Mouse (Mus musculus) gastrocnemius, postnatal 10 days (tissue): ENCODE data around the gene Srp68. TPM values are rescaled to one million over a fixed set of nuclear protein-coding genes. Genes with fewer than 3 reads are reported as not detected.

Experiments used
- DNase-seq: peaks from one replicate; pipeline ENCODE4 v3.0.0; 2021; ENCODE audit warnings: mixed read lengths
- total RNA-seq, 2 experiments: library from RNA; stranded (reverse); gene quantifications; 2 replicates each; pipeline ENCODE4 v1.2.3; 2021

Srp68 gene
- total RNA-seq, 2 experiments from 2014 or later: 74.6 to 77.9 TPM

GRCm38 (mm10) chr11:116245616-116246015, 28.4 kb downstream of the Srp68 start:
- no peak for DNase-seq

DNA sequence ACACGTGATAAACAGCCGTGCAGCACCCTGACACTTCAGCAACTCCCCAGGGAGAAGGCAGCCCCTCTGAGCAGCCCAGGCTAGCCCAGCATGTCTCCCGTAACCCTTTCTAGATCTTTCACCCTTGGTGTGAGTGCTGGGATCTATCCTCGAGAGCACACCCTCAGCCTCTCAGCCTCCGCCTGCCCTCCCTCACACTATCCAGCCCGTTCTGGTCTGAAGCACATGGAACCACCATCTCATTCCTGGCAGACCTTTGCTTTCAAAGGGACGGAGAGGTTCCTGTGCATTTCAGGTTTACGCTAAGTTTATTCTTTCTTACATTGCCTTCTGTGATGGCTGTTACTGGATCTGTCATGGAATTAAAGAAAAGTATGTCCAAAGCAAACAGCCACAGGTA, 29.4 kb downstream of the Srp68 start:
- DNase-seq: no peak

- no peak for DNase-seq
These were observed 32.2 kb downstream of the Srp68 start for GRCm38 (mm10) chr11:116241744-116242235.

DNA sequence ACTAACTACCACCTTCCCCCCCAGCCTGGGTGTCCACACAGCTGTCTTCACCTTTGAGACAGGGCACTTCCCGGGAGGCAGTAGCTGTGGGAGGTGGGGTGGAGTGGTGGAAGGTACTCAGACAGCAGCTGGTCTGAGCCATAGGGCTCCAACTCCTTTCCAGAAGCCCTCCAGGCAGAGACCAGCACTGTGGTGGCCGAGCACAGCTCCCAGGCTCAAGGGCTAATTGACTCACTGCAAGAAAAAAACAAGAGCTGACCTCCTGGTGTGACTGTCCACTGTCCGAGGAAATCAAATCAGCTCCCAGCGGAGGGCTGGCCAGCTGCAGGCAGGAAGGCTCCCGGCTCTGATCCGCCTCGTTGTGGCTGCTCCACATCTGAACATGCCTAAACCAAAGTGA, 34.2 kb downstream of the Srp68 start:
- no peak for DNase-seq

DNA sequence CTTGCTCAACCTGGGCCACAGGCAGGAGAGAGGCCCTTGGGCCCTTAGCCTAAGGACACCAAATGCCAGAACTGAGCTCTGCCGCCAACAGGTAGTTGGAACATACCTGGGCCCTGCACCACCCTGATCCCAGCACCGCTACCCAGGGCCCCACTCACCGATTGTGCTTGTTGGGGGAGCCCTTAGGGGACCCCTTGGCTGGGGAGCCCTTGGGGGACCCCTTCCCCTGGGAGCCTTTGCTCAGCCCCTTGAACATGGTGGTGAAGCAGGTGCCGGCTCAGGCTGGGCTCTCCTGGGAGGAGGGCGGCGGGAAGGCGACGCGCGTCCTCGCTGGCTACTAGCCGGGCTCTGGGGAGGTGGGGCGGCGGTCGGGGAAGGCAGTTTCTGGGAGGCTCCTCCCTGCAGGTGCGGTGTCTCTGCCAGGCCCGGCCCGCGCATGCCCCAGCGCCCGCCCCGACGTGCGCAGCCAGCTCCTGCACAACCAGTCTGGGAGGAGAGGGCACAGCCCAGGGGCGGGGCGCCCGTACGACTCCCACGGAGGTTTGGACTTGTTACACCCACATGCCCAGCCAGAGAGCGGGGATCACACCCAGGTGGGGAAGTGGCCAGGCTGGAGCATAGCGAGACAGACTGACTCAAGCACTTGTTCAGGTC, 36.1 kb downstream of the Srp68 start, which contains the start of gene Evpl:
TSS of gene Evpl (minus strand) at position 336 of the 654 bp plus-strand sequence.
- peak; percentile 23 for DNase-seq

GRCm38 (mm10) chr11:116234901-116235300, 39.1 kb downstream of the Srp68 start:
- no peak for DNase-seq

DNA sequence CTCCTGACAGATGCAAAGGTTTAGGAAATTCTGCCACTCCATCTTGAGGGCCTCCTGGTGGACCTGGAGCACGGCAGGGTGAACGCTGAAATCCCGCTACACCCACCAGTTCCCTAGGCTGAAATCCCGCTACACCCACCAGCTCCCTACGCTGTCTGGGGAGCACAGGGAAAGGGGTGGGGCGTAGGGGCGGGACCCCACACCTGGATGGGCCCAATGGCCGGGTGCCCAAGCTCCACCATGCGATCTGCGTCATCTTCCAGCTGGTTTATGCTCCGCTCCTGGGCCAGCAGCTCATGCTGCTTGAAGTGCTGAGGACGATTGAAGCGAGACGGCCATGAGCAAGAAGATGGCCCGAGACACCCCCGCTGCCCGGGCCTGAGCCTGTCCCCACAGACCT, 41.6 kb downstream of the Srp68 start:
- DNase-seq: no peak

GRCm38 (mm10) chr11:116228699-116229098, 45.3 kb downstream of the Srp68 start:
- no peak for DNase-seq

DNA sequence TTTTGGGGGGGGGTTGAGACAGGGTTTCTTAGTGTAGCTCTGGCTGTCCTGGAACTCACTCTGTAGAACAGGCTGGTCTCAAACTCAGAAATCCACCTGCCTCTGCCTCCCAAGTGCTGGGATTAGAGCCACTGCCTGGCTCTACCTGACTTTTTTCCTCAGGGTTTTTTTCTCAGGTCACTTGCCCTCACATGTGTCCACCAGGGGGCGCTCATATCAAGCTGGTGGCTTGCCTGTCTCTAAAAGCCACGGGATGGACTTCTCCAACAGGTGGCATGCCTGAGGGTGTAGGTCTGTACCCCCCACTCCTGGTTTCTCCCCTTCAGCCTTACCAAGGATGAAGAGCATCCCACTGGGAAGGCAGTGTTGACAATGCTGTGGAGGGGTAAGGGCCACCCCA, 47.6 kb downstream of the Srp68 start:
- DNase-seq: peak; percentile 93

- DNase-seq: no peak
These were observed 51.3 kb downstream of the Srp68 start for GRCm38 (mm10) chr11:116222740-116223059.

GRCm38 (mm10) chr11:116221931-116222739, 51.9 kb downstream of the Srp68 start:
- no peak for DNase-seq

GRCm38 (mm10) chr11:116219885-116220284, 54.1 kb downstream of the Srp68 start:
- DNase-seq: peak; percentile 67

DNA sequence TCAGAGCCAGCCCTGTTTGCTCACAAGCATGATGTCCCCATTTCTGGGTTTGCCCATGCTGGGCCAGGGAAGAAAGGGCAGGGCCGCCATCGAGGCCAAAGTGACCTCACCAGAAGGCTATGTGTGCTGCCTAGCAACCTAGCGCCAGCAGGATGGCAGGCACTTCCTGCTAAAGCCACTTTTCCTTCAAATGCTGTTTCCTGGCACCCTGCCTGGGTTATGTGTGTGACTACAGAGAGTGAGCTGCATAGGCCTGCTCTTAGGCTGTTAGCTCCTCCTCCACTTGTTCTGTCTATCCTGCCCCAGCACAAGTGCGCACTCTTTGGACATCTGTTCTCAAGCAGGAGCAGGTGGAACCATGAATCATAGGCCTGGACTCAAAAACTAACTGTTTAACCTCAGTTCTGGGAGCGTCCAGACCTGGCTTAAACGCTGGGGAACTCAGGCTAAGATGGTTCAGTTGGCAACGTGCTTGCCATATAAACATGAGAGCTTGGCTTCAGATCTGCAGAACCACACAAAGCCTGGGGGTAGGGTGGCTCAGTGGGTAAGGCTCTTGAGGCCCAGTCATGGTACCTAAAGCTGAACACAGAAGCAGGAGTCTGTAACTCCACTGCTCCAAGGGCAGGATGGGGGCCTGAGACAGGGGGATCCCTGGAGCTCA, 55.1 kb downstream of the Srp68 start:
- DNase-seq: peak; percentile 84

DNA sequence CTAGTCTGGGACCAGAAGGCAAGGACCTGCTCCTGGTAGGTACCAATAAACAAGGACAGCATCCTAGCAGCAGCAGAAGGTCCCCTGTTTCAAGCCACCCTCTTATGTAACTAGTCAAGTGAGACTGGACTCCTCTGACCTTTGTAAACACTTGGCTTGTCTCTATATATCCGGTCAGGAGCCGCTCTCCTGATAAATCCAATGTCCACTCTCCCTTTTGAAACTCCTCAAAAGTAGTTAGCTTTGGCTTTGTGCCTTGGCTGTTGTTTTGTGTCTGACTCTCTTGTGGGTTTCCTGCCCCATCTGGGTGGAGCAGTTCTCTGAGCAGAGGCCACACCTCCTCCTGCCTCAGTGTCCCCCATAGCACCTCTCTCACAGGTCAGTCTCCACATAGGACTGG, 55.8 kb downstream of the Srp68 start:
- no peak for DNase-seq

- no peak for DNase-seq
These were observed 57.5 kb downstream of the Srp68 start for GRCm38 (mm10) chr11:116216549-116216948.

DNA sequence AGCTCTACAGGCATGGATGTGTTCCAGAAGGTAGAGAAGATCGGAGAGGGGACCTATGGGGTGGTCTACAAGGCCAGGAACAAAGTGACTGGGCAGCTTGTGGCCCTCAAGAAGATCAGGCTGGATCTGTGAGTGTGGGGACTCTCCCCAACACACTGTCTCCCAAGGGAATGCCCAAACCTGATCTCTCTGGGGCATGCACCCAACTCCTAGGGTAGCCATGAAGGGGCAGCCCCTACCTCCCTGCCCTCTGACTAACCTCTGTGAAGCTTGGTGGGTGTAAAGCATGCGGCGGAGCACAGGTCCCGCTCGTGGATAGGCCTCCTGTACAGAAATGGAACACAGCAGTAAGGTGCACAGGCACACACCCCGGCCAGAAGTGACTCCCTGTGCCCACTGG, 58.0 kb downstream of the Srp68 start:
- DNase-seq: no peak

DNA sequence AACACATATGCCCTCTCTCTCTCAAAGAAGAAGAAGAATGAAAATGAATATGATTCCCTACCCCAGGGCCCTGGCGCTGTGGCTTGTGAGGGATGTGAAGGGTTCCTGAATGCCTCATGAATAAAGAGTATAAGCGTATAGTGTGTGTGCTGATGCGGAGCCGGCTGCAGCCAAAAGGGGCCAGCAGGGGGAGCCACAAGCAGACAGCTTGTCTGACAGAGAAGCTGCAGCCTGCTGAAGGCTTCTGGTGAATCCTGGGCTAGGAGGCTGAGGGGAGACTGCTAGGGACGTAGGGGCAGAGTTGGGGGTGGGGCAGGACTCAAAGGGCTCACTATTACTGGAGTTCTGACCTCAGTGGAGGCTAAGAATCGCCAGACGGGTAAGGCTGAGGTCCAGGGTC, 58.8 kb downstream of the Srp68 start:
- no peak for DNase-seq

- DNase-seq: no peak
These were observed 60.0 kb downstream of the Srp68 start for GRCm38 (mm10) chr11:116213877-116214510.

DNA sequence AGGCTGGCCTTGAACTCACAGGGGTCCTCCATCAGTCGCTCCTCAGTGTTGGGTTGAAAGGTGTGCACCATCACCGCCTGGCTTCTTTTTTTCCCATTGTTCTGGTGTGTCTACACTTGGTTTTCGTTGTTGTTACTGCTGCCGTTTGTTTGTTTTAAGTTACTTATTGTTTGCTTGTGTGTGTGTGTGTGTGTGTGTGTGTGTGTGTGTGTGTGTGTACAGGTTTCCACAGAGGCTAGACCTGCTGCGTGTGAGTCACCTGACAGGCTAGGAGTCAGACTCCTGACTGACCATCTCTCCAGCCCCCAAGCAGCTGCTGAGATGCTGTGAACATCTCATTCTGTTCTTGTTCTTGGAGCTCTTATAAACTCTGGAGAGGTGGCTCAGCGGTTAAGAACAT, 61.2 kb downstream of the Srp68 start:
- no peak for DNase-seq

GRCm38 (mm10) chr11:116210696-116211095, 63.3 kb downstream of the Srp68 start:
- no peak for DNase-seq

DNA sequence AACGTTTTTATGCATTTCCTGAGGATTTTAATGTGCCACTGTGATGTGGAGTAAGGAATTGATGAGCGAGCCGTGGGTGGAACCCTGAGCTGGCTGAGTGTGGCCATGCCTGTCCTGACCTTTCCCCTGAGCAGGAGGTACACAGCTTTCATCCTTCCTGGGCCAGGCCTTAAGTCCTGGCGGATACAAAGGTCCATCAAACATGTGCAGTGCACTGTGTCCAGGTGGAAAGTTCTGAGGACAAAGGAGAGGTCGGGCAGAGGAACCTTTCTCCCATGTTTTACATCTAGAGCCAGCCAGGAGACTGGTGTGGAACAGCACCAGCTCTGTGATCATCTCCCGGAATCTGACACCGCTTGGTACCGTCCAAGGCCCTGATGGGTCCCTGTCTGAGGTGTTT, 64.8 kb downstream of the Srp68 start:
- DNase-seq: no peak

DNA sequence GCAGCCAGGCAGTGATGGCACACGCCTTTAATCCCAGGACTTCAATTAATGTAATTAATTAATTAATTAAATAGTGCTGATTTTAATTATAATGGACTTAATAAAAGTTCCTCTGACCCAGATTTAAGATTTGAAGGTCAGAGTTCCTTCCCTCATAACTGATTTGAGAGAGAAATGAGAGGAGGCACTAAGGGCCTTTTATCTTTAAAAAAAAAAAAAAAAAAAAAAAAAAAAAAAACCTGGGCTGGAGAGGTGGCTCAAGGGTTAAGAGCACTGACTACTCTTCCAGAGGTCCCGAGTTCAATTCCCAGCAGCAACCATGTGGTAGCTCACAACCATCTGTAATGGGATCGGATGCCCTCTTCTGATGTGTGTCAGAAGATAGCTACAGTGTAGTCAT, 65.4 kb downstream of the Srp68 start:
- DNase-seq: no peak

- no peak for DNase-seq
These were observed 67.3 kb downstream of the Srp68 start for GRCm38 (mm10) chr11:116206678-116207077.
